Mouse (Mus musculus): ENCODE measurements around the gene Rasgef1c.

DNA sequence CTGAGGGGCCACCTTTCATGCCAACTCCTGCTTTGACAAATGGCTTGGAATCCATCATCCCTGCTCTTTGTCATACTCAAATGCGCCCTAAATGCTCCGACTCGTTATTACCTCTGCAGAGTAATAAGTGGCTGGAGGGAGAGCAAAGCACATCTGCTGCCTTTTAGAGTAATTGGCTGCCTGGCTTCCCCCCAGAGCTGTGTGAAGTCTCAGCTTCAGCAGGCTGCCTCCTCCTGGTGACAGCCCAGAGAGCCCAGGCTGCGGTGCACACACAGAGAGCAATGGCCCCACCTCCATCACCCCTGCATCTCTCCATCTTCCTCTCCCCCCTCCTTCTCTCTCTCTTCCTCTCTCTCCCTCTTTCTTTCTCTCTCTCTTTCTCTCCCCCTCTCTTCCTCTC, 25.5 kb downstream of the Rasgef1c start:
- no peak for TF ChIP-seq POLR2A (IDR thresholded peaks at IDR 0.05; ENCODE audit: extremely low read depth, insufficient read depth, low read length)
- TF ChIP-seq CTCF (IDR thresholded peaks at IDR 0.05; ENCODE audit: low read depth, low read length): no peak

All from liver, adult 2 months (tissue).